Mouse (Mus musculus) thymus, postnatal 14 days (tissue): ENCODE data around the gene Tent5c.
"Not testable (repeated sequence)": the region's sequence is repeated elsewhere in the genome, so short reads cannot be mapped to it uniquely, and the experiment has no call there.

Experiments
- DNase-seq: peaks from one replicate; pipeline ENCODE4 v3.0.0; 2021

Tent5c gene

DNA sequence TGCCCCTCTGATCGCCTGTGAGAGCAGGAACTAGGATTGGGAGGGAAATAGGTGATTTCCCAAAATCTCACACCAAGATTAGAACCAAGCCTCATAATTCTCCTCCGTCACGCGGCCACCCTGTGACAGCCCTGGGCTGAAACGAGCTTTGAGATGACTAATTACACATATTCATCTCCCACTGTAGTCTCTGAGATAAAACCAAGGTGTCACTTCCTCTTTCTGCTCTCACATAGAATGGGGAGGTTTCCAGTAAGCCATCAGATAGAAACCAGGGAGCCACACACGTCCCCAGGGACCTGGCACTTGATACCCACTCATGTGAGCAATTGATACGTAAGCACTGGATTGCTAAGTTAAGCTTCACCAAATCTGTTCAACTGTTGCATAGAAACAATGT is 52.4 kb downstream of the Tent5c start:
- no peak for DNase-seq

DNA sequence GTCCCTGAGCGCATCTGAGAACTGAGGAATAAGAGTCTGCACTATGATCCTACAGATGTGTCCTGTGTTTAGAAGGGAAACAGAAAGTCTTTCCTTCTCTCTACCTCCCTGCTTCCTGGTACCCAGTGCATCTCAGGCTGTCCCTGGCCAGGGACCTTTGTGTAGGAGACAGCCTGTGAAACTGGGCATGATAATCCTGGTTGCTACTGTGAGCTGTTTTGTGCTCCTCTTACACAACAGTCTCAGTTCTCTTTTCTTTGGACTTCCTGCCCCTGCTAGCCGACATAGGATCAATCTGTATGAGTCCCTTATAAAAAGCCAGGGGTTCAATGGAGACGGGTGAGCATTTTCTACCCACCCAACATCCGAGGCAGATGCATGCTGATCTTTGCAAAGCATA is 57.4 kb downstream of the Tent5c start:
- DNase-seq = no peak

DNA sequence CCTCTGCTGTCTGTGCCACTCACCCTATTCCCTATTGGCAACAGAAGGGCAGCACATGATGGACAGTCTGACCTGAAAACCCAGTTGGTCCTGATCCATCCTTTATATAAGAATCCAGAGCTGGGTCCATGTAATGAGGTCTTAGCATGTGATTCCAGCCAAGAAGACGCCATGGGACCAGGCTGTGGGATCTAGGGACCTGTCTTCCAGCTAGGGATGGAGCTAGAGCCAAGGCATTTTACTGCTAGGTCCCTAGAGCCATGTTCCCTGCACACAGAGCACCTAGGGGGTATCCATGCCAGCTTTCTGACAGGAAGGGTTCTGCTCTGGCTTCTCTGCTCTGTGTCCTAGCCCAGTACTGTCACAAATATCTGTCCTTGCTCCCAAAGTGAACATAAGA is 58.4 kb downstream of the Tent5c start:
- no peak for DNase-seq

DNA sequence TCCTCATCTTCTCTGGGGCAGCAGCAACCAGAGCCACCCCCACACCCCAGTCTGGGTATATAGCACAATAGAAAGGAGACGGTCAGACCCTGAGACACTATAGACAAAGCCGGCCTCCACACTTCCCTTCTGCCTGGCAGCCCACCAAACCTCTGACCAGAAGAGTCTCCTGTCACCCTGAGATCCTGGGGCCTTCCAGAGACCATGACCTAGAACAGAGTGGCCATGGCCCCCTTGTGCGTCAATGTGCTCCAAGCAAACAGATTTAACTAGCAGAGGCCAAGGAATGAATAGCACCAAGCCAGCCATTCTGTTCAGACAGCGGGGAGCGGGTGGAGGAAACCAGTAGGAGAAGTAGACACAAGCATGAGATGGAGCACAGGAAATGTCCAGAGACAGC is 59.0 kb downstream of the Tent5c start:
- no peak for DNase-seq

DNA sequence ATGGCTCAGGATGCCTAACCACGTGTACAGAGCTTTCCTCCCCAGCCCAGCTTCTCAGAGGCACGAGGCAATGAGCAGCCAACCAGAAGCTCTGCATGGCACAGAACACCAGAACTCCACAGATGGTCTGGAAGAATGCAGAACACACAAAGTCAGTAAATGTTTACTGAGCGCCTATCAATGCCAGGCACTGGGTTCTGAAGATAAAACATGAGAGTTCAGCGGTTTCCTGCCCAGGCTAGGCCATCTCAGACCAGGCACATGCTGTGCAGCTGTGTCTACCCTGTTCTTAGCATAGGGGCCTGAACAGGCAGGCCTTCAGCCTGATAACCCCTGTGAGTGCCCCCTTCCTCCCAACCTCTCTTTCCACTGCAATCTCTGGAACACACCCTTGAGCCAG is 59.5 kb downstream of the Tent5c start:
- no peak for DNase-seq

DNA sequence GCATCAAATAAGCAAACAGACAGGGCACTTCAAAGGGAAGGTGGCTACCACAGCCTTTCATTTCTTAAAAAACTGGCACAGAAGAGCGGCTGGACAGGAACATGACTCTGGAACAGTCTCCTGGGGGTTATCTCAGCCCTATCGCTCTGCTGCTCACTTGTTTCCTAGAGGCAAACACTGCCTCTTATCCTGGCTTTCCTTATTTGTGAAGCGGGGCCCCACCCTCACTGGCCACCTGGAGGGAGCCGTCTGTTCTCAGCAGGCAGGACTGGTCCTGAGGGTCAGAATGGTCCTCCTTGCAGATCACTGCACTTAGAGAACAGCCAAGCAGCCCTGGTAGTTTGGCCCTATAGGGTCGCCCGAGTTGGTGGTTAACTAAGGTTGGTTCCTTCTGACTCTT is 61.6 kb downstream of the Tent5c start:
- DNase-seq = no peak

DNA sequence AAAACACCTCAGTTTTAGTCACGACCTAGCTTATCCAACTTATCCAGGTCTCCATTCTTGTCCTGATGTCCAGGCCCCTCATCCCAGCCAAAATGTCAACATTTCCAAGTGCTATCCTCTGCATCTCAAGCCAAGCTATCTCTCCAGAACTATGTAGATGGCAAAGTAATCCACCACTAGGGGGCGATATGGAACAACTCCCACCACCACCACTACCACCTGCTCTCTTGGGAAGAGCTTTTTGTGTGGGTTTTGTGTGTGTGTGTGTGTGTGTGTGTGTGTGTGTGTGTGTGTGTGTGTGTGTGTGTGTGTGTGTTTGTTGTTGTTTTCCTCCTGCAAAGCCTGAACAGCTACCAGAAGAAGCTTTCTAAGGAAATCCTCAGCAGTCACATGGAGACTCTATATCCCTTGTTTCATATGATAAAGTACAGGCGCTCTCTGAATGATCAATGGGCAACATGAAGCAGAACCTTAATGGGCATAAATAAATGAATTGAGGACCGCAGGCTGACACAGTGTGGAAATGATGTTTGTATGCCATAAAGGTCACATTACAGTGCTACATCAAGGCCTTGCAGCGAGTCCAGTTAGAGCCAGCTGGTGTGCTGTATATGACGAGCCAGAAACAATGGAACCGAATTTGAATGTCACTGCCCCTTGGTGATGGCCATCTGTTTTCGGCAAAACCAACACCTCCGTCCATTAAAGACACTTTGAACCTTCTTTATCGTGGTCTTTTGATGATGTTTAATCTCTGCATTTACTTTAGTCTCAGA is 66.5 kb downstream of the Tent5c start:
- DNase-seq = peak; percentile 78

DNA sequence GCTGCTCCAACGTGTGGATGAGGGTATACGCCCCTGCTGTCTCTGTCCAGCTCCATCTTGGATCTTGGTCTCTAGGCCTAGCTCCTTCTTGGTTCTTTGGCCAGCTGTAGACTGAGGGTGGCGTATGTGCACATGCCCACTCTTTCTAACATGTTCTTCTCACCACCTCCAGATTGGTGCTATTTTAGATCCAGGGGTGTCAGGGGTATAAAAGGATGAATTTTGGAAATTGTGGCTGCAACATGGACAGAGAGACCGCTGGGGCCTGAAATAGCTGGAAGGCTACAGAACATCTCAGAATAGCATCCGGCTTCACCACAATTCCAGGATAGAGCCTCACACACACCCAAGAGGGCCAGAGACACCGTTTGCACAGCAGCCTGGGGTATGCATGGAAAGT is 67.8 kb downstream of the Tent5c start:
- no peak for DNase-seq

DNA sequence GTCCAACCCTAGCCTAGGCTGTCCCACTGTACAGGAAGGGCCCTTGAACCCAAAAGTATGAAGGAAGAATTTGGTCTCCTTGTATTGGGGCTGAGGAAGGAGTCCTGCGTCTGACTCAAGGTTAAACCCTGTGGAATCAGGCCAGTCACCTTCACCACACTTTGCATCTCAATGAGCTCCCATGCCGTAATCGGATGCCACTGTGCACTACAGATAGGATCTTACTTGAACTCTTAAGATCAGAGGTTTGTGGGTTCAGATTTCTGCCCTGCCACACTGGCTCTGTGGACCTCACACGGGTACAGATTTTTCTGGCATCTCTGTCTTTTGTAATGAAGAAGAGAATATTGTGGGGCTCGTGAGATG is 68.5 kb downstream of the Tent5c start:
- DNase-seq = no peak

DNA sequence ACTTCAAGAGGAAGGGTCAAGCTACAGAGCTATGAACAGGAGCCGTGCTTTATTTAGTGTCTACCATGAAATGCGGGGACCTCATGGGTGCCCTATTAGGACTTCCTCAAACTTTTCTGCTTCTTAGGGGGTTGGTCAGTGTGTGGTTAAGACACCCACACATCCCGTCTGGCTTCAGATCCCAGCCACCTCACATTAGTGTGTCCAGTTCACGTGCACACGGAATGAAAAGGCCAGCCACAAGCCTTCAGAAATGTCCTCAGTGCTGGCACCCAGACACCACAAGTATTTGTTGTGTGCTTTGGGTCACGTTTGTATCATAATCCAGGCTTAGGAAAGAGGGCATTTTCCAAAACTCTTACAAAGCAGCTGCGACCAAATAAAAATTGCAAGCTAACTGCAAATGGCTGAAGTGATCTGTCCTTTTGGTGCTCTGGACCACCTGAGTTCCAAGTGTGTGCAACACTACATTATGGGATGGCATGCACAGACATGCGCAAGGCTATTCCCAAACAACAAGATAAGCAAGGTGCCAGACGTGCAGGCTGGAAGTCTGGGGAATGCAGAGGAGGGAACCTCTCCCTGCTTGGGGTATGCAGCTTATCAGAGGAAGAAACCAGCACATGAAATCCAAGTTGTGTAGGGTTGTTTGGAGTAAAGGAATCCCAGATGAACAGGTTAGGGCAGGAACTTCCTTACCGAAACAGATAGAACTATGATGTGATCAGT is 69.0 kb downstream of the Tent5c start:
- no peak for DNase-seq

DNA sequence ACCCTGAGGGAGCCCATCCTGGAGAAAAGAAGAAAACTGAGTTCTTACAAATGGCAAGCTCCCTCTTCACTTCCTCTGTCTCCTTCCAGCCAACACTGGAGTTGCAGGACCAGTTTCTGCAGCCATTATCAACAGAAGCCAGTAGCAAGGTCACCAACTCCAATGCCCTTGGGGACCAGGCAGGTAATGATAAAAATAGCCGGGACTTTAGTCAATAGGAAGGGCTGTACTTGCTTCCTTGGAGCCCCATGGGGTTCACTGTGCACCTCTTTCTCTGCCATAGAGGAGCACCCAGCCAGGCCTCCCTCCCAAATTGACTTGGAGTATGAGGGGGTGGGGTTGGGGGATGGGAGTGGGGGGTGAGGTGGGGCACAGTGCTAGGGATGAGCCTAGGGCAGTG is 70.7 kb downstream of the Tent5c start:
- DNase-seq = no peak

DNA sequence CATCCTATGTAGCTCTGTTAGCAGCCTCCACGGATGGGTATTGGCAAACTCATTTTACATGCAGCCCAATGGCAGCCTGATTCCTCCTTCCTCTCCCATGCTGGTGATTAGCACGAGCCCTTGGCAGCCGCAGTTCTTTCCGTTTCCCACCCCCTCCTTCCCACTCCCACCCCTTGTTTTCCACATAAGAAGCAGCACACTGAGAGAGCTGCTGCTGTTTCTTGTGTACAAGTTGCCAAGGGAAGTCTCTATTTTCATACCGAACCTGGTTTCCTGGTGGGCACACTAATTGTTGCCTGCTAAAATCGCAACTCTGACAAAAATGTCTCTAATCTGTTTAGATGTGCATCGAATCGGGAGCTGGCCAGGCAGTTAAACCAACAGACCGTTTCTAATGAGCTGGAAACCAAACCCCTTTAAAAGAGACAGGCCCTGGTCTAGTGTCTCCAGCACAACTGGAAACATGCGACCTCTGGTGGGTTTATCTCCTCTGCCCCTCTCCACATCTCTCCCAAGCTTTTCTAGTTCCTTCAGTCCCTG is 71.3 kb downstream of the Tent5c start:
- DNase-seq = no peak

DNA sequence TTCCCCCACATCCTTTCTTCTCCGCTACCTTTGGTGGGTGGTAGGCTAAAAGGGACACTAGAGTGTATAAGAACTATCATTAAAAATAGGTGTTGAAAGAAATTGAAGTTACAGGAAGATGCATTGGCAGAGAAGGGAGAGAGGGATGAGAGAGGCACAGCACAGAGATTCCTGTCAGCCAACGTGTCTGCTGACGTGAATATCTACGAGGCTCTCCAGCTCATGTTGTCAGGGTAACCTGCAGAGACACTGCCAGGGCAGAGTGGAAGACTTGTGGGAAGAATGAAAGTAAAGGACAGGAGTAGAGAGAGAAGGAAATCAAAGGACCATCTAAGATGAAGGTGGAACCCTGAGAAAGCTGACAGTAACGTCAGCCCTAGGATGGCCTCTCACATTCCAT is 73.5 kb downstream of the Tent5c start:
- no peak for DNase-seq

DNA sequence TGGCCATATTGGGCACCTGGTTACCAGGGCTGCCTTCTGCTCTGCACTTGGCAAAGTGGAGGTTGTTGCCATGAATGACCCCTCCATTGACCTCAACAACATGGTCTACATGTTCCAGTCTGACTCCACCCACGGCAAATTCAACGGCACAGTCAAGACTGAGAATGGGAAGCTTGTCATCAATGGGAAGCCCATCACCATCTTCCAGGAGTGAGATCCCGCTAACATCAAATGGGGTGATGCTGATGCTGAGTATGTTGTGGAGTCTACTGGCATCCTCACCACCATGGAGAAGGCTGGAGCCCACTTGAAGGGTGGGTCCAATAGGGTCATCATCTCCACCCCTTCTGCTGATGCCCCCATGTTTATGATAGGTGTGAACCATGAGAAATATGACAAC is 75.5 kb downstream of the Tent5c start:
- DNase-seq = not testable (repeated sequence)

DNA sequence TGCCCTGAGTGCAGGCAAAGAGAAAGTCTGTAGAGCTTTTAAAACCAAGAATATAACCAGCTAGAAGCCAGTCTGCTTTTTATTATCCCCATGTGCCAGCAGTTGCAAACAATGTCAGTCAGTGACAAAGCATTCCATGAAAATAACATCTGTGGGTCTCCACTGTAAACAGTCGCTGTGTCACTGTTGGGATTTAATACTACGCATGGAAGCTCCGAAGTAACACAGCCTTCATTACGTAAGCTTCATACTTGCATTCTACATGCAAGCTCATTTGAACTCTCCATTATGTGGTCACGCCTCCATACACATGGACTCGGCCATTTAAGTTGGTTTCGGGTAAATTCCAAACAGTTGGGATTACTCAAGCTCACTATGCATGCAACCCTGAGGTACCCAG is 77.2 kb downstream of the Tent5c start:
- DNase-seq = no peak

DNA sequence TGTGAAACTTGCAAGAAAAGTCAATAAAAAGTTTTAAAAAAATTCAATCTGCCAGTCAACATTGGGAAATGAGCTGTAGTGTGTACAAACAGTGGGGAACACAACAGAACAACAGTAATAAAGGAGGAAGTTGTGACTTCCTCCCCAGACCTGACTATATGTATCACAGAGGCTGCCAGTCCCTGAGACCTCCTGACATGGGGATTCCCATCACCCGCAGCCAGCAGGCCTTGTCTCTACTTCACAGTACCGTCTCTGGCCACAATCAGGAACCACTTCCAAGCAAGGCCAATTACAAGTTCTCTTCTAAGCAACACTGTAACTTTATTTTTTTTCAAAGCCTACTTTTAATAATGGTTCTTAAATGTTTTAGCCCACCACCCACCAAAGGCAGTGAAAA is 79.8 kb downstream of the Tent5c start:
- no peak for DNase-seq

DNA sequence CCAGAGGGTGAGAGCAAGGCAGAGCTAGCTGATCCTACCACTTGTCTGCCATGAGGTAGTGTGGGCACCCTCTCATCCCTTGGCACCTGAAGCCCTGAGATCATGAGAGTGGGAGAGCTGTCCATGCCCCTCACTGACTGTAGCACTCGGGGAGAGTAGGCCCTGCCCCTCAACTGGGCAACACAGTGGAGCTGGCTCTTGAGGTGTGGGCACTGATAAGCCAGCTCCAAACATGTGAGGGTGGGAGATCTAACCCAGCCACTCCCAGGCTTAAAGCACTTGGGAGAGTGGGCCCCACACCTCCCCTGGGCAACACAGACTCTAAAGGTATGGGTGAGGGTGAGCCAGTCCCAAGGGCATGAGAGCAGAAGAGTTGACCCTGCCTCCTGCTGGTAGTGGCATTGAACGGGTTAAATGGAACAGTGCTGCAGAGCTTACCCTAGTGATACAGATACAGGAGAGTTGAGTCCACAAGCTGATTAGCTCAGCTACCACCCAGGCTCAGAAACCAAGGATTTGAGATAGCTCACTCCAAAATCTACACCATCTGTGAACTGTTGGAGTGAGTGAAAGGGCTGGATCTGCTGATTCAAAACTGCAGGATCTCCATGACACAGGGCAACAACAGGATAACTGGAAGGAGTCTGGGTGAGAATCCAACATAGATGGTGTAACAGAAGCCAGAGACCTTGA is 80.6 kb downstream of the Tent5c start:
- no peak for DNase-seq

DNA sequence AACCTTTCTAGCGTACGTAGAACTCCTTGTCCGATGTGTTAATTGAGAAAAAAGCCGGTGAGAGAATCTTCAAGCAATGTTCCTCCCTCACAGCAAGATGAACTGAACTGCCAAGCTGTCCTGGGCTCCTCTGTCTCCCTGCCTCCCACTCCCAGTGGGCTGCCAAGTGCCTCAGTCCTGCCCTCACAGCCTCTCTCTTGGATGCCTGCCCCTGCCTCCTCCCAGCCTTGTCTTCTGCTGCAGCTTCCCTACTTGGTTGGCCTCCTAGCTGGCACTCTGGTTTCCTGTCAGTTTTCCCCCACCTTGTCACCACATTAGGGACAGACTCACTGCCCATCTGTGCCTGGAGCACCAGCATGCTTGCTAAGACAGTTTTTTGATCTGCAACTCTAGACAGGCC is 86.5 kb downstream of the Tent5c start:
- DNase-seq = no peak
